Mouse (Mus musculus) pancreas, adult 10 weeks (tissue): Measurements from ENCODE around the gene Gm19402. TPM values are rescaled to one million over a fixed set of nuclear protein-coding genes. Genes with fewer than 3 reads are reported as not detected.

Experiments used
- polyA plus RNA-seq: library from polyadenylated mRNA; stranded (reverse); fragments of 350-450 nt; fragmentation: Illumina TruSeq; extraction: RNeasy Lipid Tissue Mini Kit (QIAGEN cat#74804); gene quantifications from one replicate; pipeline ENCODE4 v1.2.3, GENCODE M21; 2015; ENCODE audit warnings: low read depth, low replicate concordance; ENCODE audit not compliant: insufficient read depth

Gm19402 gene
- not detected for polyA plus RNA-seq

DNA sequence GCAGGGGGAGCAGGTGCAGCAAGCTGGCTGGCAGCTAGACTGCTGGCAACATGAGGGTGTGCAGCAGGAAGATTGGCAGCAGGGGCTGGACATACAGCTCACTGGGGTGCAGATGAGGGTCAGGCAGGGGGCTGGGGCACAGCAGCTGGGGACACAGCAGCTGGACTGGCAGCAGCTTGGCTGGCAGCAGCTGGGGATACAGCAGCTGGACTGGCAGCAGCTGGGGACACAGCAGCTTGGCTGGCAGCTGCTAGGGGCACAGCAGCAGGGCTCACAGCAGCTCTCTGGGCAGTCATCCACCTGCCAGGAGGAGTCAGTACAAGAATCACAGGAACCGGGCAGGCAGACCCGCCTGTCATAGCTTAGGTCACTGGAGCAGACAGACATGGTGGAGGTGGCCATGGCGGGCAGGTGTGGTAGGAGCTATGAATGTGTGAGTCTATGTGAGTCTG is at the start of gene Gm19402:
Gene Gm19402 (minus strand): TSS at position 402 of the 452 bp plus-strand sequence.

DNA sequence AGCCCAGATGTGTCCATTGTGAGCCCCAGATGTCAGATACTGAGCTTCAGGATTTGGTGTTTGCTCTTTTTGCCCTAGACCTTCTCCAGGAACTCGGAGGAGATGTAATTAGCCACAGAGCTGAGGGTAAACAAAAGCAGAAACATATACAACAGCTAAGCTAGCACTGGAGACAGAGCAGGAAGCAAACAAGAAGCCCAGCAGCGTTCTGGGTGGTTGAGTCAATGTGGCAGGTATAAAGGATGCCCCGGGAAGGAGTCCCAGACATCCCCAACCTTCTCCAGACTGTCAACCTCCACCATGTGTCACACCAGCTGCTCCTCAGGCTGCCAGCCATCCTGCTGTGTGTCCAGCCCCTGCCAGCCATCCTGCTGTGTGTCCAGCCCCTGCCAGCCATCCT is 35.6 kb upstream of the Gm19402 start, which contains the start of gene Gm10100:
Gene Gm10100 (plus strand): TSS at position 301 of the 400 bp plus-strand sequence.

DNA sequence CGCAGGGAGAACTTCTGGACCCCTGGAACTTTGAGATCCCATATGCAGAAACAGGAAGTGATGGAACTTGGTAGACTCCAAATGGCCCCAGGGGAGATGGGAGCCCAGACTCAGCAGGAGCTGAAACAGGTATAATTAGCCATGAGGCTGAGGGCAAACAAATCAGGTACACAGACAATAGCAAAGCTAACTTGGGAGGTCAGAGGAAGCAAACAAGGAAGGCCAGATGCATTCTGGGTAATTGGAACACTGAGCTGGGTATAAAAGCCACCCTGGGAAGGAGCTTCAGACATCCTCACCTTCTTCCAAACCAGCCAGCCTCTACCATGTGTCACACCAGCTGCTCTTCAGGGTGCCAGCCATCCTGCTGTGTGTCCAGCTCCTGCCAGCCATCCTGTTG is 29.7 kb upstream of the Gm19402 start, which contains the start of gene Krtap12-1:
Gene Krtap12-1 (plus strand): TSS at position 301 of the 400 bp plus-strand sequence.

DNA sequence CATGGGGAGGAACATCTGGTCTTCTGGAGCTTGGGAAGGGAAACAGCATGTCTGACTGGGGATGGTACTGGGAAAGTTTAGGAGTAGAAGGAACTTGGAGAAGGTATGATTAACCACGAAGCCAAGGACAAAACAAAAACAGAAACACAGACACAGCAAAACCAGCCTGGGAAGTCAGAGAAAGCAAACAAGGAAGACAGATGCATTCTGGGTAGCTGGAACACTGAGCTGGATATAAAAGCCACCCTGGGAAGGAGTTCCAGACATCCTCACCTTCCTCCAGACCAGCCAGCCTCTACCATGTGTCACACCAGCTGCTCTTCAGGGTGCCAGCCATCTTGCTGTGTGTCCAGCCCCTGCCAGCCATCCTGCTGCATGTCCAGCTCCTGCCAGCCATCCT is 24.9 kb upstream of the Gm19402 start, which contains the start of gene Gm10142:
Gene Gm10142 (plus strand): TSS at position 301 of the 400 bp plus-strand sequence.

DNA sequence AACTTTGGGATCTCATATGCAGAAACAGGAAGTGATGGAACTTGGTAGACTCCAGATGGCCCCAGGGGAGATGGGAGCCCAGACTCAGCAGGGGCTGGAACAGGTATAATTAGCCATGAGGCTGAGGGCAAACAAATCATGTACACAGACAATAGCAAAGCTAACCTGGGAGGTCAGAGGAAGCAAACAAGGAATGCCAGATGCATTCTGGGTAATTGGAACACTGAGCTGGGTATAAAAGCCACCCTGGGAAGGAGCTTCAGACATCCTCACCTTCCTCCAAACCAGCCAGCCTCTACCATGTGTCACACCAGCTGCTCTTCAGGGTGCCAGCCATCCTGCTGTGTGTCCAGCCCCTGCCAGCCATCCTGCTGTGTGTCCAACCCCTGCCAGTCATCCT is 20.6 kb upstream of the Gm19402 start, which contains the start of gene Gm10024:
Gene Gm10024 (plus strand): TSS at position 301 of the 400 bp plus-strand sequence.

DNA sequence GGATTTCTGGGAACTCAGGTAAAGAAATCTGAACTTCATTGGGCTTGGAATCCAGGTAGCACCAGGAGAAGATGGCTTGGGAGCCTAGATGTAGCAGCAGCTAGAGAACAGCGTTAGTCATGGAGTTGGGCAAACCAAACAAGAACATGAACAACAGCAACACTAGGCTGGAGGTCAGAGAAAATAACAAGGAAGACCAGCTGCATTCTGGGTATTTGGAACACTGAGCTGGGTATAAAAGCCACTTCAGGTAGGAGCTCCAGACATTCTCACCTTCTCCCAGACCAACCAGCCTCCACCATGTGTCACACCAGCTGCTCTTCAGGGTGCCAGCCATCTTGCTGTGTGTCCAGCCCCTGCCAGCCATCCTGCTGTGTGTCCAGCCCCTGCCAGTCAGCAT is 15.8 kb upstream of the Gm19402 start, which contains the start of gene Gm10272:
Gene Gm10272 (plus strand): TSS at position 301 of the 400 bp plus-strand sequence.

DNA sequence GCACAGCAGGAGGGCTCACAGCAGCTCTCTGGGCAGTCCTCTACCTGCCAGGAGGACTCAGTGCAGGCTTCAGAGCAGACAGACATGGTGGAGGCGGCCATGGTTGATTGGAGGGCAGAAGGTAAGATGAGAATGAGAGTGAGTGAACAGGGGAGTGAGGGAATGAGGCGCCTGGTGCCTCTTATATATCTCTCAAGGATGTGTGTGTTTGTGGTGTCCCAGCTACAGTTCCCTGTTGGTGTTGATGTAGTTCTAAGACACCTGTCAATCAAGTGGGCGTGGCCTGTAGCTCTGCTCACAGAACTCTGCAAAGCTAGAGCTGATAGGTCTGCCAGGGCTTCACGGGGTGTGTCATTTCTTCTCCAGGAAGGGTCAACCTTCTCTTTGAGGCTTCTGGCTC is 6.6 kb upstream of the Gm19402 start, which contains the start of gene Gm9508:
Gene Gm9508 (minus strand): TSS at position 101 of the 400 bp plus-strand sequence.

DNA sequence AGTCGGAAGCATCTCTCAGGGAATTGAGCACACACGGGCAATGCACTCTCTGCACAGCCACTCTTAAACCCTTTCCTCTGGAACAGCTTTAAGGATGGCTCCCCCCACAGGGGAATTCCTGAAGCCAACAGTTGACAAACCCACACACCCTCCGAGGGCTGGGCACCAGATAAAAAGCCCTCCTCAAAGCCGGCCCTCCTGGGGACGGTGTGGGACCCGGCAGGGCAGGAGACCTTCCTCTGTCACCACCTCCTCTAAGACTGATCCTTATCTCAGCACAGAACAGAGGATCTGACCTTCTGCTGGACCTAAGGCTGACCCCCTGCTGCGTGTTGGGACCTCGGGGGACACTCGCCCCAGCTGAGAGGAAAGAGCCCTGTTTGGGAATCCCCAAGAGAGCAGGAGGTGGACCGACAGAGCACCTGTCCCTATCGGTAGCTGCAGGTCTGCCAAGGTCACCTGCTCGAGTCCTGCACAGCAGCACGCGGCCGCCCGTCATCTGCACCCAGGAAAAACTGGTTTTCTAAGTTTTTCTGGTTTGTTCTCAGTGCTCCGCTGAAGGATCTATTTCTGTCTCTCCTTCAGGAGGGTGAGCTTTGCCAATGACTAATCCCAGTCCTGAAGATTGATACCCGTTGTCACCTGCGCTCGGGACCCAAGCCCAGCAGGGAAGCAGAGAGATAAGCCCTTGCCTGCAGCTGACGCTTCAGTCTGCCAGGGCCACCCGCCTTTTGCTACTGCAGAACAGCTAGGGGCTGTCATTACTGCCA is 4.5 kb downstream of the Gm19402 start, which contains the start of gene Tspear:
Gene Tspear (plus strand): TSS at position 675 of the 770 bp plus-strand sequence.

Other genes with a start within 250 kb of the Gm19402 start
- gene Fam207a, start 175.0 kb downstream of the Gm19402 start, polyA plus RNA-seq: 5.0 TPM
- 2.8 TPM for gene Itgb2, start 160.5 kb downstream of the Gm19402 start, polyA plus RNA-seq
- gene Pttg1ip, start 109.0 kb downstream of the Gm19402 start, polyA plus RNA-seq: 43.2 TPM
- gene Sumo3, start 84.7 kb downstream of the Gm19402 start, polyA plus RNA-seq: 25.0 TPM
- gene Gm49325, start 84.6 kb downstream of the Gm19402 start, polyA plus RNA-seq: not detected
- gene Ube2g2, start 68.5 kb downstream of the Gm19402 start, polyA plus RNA-seq: 14.4 TPM
- gene Tspear, start 4.2 kb downstream of the Gm19402 start, polyA plus RNA-seq: not detected
- gene Gm9508, start 6.5 kb upstream of the Gm19402 start, polyA plus RNA-seq: not detected
- gene Gm10272, start 15.9 kb upstream of the Gm19402 start, polyA plus RNA-seq: not detected
- gene Gm10024, start 20.7 kb upstream of the Gm19402 start, polyA plus RNA-seq: not detected
- gene Gm10142, start 25.1 kb upstream of the Gm19402 start, polyA plus RNA-seq: not detected
- not detected for gene Krtap12-1, start 29.8 kb upstream of the Gm19402 start, polyA plus RNA-seq
- gene Gm10100, start 35.7 kb upstream of the Gm19402 start, polyA plus RNA-seq: not detected
- gene Gm18596, start 51.9 kb upstream of the Gm19402 start, polyA plus RNA-seq: not detected
- not detected for gene Gm9736, start 60.6 kb upstream of the Gm19402 start, polyA plus RNA-seq
- gene Gm3233, start 68.9 kb upstream of the Gm19402 start, polyA plus RNA-seq: not detected
- gene Gm3238, start 80.6 kb upstream of the Gm19402 start, polyA plus RNA-seq: not detected
- not detected for gene Gm7138, start 86.2 kb upstream of the Gm19402 start, polyA plus RNA-seq
- not detected for gene Gm3250, start 91.8 kb upstream of the Gm19402 start, polyA plus RNA-seq
- gene Gm7137, start 97.4 kb upstream of the Gm19402 start, polyA plus RNA-seq: not detected
- not detected for gene Gm9639, start 104.3 kb upstream of the Gm19402 start, polyA plus RNA-seq
- not detected for gene Gm19668, start 108.4 kb upstream of the Gm19402 start, polyA plus RNA-seq
- not detected for gene Gm9507, start 121.1 kb upstream of the Gm19402 start, polyA plus RNA-seq
- not detected for gene Gm2696, start 123.9 kb upstream of the Gm19402 start, polyA plus RNA-seq
- not detected for gene Krtap10-4, start 136.3 kb upstream of the Gm19402 start, polyA plus RNA-seq
- not detected for gene Krtap10-10, start 145.2 kb upstream of the Gm19402 start, polyA plus RNA-seq
- gene Gm36176, start 156.0 kb upstream of the Gm19402 start, polyA plus RNA-seq: not detected
- not detected for gene Gm10318, start 162.1 kb upstream of the Gm19402 start, polyA plus RNA-seq
- gene Gm3285, start 171.2 kb upstream of the Gm19402 start, polyA plus RNA-seq: not detected
- gene Lrrc3, start 211.8 kb upstream of the Gm19402 start, polyA plus RNA-seq: 0.48 TPM